Mouse (Mus musculus): ENCODE results near the gene Sntg2. TPM values are rescaled to one million over a fixed set of nuclear protein-coding genes. Genes with fewer than 3 reads are reported as not detected.

Sntg2 gene
- polyA plus RNA-seq, 2 experiments: 0.03 to 0.06 TPM

GRCm38 (mm10) chr12:30292724-30293560 is 80.2 kb downstream of the Sntg2 start:
- Histone ChIP-seq H3K36me3 (replicated peaks; ENCODE audit: control insufficient read depth, insufficient read depth, low read depth) (no peaks in the 10 kb centered on the region), H3K9me3 (ENCODE audit: control insufficient read depth, low read length) (no peaks in the 10 kb centered on the region), H3K4me2 (ENCODE audit: low read depth) (no peak overlapping the region), H3K9ac (replicated peaks) (no peak overlapping the region), H3K27ac (no peak overlapping the region), H3K4me3 (ENCODE audit: insufficient read depth in 1 of 2, low read depth in 2 of 2, low read length in 2 of 2) (no peak overlapping the region), H3K27me3 (ENCODE audit: control insufficient read depth, insufficient read depth, low read length) (no peaks in the 10 kb centered on the region), H3K4me1 (replicated peaks; ENCODE audit: control insufficient read depth in 2 of 2, insufficient read depth in 2 of 2, low read length in 1 of 2) (no peaks in the 10 kb centered on the region)
- DNase-seq (ENCODE audit: low read depth in 3 of 3, low spot score in 3 of 3): no peak
- TF ChIP-seq CTCF (IDR thresholded peaks at IDR 0.05; ENCODE audit: low read depth): no peak
- no peak for TF ChIP-seq EP300 (IDR thresholded peaks at IDR 0.05; ENCODE audit: low read depth)
- ATAC-seq (ENCODE audit: insufficient read depth): no peak
- WGBS (ENCODE audit: insufficient replicate concordance): 64% methylated on average over 13 of the region's 13 CpGs

GRCm38 (mm10) chr12:30286888-30287573 is 86.1 kb downstream of the Sntg2 start:
- Histone ChIP-seq H3K4me2 (ENCODE audit: low read depth) (no peak overlapping the region), H3K9me3 (ENCODE audit: control insufficient read depth, low read length) (no peaks in the 10 kb centered on the region), H3K9ac (replicated peaks) (no peak overlapping the region), H3K27ac (no peak overlapping the region), H3K4me1 (replicated peaks; ENCODE audit: control insufficient read depth in 2 of 2, insufficient read depth in 2 of 2, low read length in 1 of 2) (no peaks in the 10 kb centered on the region), H3K36me3 (replicated peaks; ENCODE audit: control insufficient read depth, insufficient read depth, low read depth) (no peaks in the 10 kb centered on the region), H3K4me3 (ENCODE audit: insufficient read depth in 1 of 2, low read depth in 2 of 2, low read length in 2 of 2) (no peak overlapping the region), H3K27me3 (ENCODE audit: control insufficient read depth, insufficient read depth, low read length) (no peaks in the 10 kb centered on the region)
- ATAC-seq (ENCODE audit: insufficient read depth) (no peak), DNase-seq (ENCODE audit: low read depth in 3 of 3, low spot score in 3 of 3) (no peak)
- WGBS (ENCODE audit: insufficient replicate concordance): 68% methylated on average over 5 of the region's 5 CpGs
- TF ChIP-seq CTCF (IDR thresholded peaks at IDR 0.05; ENCODE audit: low read depth): no peak
- TF ChIP-seq EP300 (IDR thresholded peaks at IDR 0.05; ENCODE audit: low read depth): no peak

GRCm38 (mm10) chr12:30283741-30284140 is 89.4 kb downstream of the Sntg2 start:
- ATAC-seq (ENCODE audit: insufficient read depth): no peak
- DNase-seq (ENCODE audit: low read depth in 3 of 3, low spot score in 3 of 3): no peak
- H3K9me3 ChIP-seq (ENCODE audit: control insufficient read depth, low read length): no peaks in the 10 kb centered on the region
- no peaks in the 10 kb centered on the region for H3K36me3 ChIP-seq (replicated peaks; ENCODE audit: control insufficient read depth, insufficient read depth, low read depth)
- no peak overlapping the region for H3K4me2 ChIP-seq (ENCODE audit: low read depth)
- H3K9ac ChIP-seq (replicated peaks): no peak overlapping the region
- H3K4me1 ChIP-seq (replicated peaks; ENCODE audit: control insufficient read depth in 2 of 2, insufficient read depth in 2 of 2, low read length in 1 of 2): no peaks in the 10 kb centered on the region
- H3K4me3 ChIP-seq (ENCODE audit: insufficient read depth in 1 of 2, low read depth in 2 of 2, low read length in 2 of 2): no peak overlapping the region
- H3K27ac ChIP-seq: no peak overlapping the region
- no peaks in the 10 kb centered on the region for H3K27me3 ChIP-seq (ENCODE audit: control insufficient read depth, insufficient read depth, low read length)
- TF ChIP-seq CTCF (IDR thresholded peaks at IDR 0.05; ENCODE audit: low read depth): no peak
- TF ChIP-seq EP300 (IDR thresholded peaks at IDR 0.05; ENCODE audit: low read depth): no peak
- 44% methylated on average over 4 of the region's 4 CpGs for WGBS (ENCODE audit: insufficient replicate concordance)

GRCm38 (mm10) chr12:30272242-30272985 is 100.8 kb downstream of the Sntg2 start:
- Histone ChIP-seq H3K27me3 (ENCODE audit: control insufficient read depth, insufficient read depth, low read length) (no peaks in the 10 kb centered on the region), H3K36me3 (replicated peaks; ENCODE audit: control insufficient read depth, insufficient read depth, low read depth) (no peaks in the 10 kb centered on the region), H3K27ac (no peak overlapping the region), H3K9me3 (ENCODE audit: control insufficient read depth, low read length) (no peaks in the 10 kb centered on the region), H3K4me2 (ENCODE audit: low read depth) (no peak overlapping the region), H3K4me1 (replicated peaks; ENCODE audit: control insufficient read depth in 2 of 2, insufficient read depth in 2 of 2, low read length in 1 of 2) (no peaks in the 10 kb centered on the region), H3K4me3 (ENCODE audit: insufficient read depth in 1 of 2, low read depth in 2 of 2, low read length in 2 of 2) (no peak overlapping the region), H3K9ac (replicated peaks) (no peak overlapping the region)
- TF ChIP-seq CTCF (IDR thresholded peaks at IDR 0.05; ENCODE audit: low read depth) (no peak), EP300 (IDR thresholded peaks at IDR 0.05; ENCODE audit: low read depth) (no peak)
- no peak for DNase-seq (ENCODE audit: low read depth in 3 of 3, low spot score in 3 of 3)
- WGBS (ENCODE audit: insufficient replicate concordance): 62% methylated on average over 8 of the region's 8 CpGs
- ATAC-seq (ENCODE audit: insufficient read depth): no peak

- H3K36me3 ChIP-seq (replicated peaks; ENCODE audit: control insufficient read depth, insufficient read depth, low read depth): no peaks in the 10 kb centered on the region
- no peaks in the 10 kb centered on the region for H3K27me3 ChIP-seq (ENCODE audit: control insufficient read depth, insufficient read depth, low read length)
- H3K4me3 ChIP-seq (ENCODE audit: insufficient read depth in 1 of 2, low read depth in 2 of 2, low read length in 2 of 2): no peak overlapping the region
- no peak overlapping the region for H3K9ac ChIP-seq (replicated peaks)
- DNase-seq (ENCODE audit: low read depth in 3 of 3, low spot score in 3 of 3): no peak
- no peak overlapping the region for H3K27ac ChIP-seq
- no peak for ATAC-seq (ENCODE audit: insufficient read depth)
- no peak overlapping the region for H3K4me2 ChIP-seq (ENCODE audit: low read depth)
- no peaks in the 10 kb centered on the region for H3K4me1 ChIP-seq (replicated peaks; ENCODE audit: control insufficient read depth in 2 of 2, insufficient read depth in 2 of 2, low read length in 1 of 2)
- TF ChIP-seq EP300 (IDR thresholded peaks at IDR 0.05; ENCODE audit: low read depth) (no peak), CTCF (IDR thresholded peaks at IDR 0.05; ENCODE audit: low read depth) (no peak)
- no peaks in the 10 kb centered on the region for H3K9me3 ChIP-seq (ENCODE audit: control insufficient read depth, low read length)
- WGBS (ENCODE audit: insufficient replicate concordance): 46% methylated on average over 5 of the region's 5 CpGs
These were observed 109.0 kb downstream of the Sntg2 start for GRCm38 (mm10) chr12:30264206-30264605.

Measured in liver, embryonic 14.5 days (tissue).